Mouse (Mus musculus): ENCODE results near the gene Rack1.

- no peak for TF ChIP-seq CEBPB (IDR thresholded peaks at IDR 0.05; ENCODE audit: low read depth)
- TF ChIP-seq CTCF (IDR thresholded peaks at IDR 0.05; ENCODE audit: control insufficient read depth, insufficient read depth, insufficient read length): no peak
Observed at GRCm38 (mm10) chr11:48775483-48775882, 24.6 kb upstream of the Rack1 start.
